In the genomic region with DNA sequence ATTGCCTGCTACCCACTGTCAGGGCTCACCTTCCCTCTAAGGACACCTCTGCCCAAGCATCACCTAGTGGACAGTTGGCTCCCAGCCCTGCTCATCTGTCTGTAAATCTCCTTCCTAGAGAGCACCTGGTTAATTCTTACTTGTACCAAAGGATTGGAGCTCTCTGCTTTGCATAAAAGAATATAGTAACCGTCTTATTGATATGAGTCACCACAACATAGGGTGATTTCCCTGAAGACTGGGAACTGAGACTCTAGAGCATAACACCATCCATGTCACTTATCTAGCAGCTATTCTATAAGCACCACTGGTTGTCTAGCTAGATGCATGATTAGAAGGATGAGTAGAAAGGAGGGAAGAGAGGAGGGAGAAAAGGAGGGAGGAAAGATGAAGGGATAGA, we compare ENCODE assay signal across 50 mouse cellular contexts. TPM values are rescaled to one million over a fixed set of nuclear protein-coding genes. Genes with fewer than 3 reads are reported as not detected.
"Had no signal": no experiment of that assay in that cellular context is flagged by ENCODE, and none has a peak within 500 bp of the region (broad histone marks: within the 10 kb centered on the region; RNA-seq: fewer than 3 reads in every experiment).

No protein-coding gene starts in this region.

- H3K27me3 ChIP-seq: hindbrain, embryonic 12.5 days; hindbrain, embryonic 13.5 days; hindbrain, embryonic 15.5 days; intestine, embryonic 15.5 days had no signal

- H3K9ac ChIP-seq: heart, embryonic 13.5 days; heart, embryonic 15.5 days; hindbrain, embryonic 12.5 days; hindbrain, embryonic 13.5 days; hindbrain, embryonic 14.5 days; hindbrain, embryonic 15.5 days; intestine, embryonic 15.5 days; kidney, embryonic 15.5 days had no signal

- H3K9me3 ChIP-seq: heart, embryonic 13.5 days; heart, embryonic 15.5 days; hindbrain, embryonic 10.5 days; hindbrain, embryonic 12.5 days; hindbrain, embryonic 13.5 days; hindbrain, embryonic 15.5 days; intestine, embryonic 15.5 days; kidney, embryonic 15.5 days had no signal

- ATAC-seq: hindbrain, embryonic 16.5 days; hindbrain, postnatal 0 days; inflammation-experienced regulatory T-cells, adult 6 months; intestine, embryonic 15.5 days; intestine, postnatal 0 days had no signal

- H3K36me3 ChIP-seq: heart, embryonic 13.5 days; heart, embryonic 15.5 days; hindbrain, embryonic 10.5 days; hindbrain, embryonic 12.5 days; hindbrain, embryonic 13.5 days; hindbrain, embryonic 15.5 days; intestine, embryonic 15.5 days; kidney, embryonic 15.5 days had no signal

- DNase-seq: heart, postnatal 10 days; heart, postnatal 14 days; heart, postnatal 36 days; heart, postnatal 4 days; kidney, adult 11 months; kidney, adult 18-20 months; kidney, adult 2 months; kidney, adult 8-10 months; kidney, adult 9 months; kidney, postnatal 10 days; kidney, postnatal 14 days; kidney, postnatal 25 days; kidney, postnatal 36 days; kidney, postnatal 4 days; layer of hippocampus, adult 9-11 months; layer of hippocampus, postnatal 36 days had no signal

- H3K4me2 ChIP-seq: heart, embryonic 11.5 days; heart, embryonic 13.5 days; heart, embryonic 15.5 days; hindbrain, embryonic 12.5 days; hindbrain, embryonic 13.5 days; hindbrain, embryonic 14.5 days; hindbrain, embryonic 15.5 days; intestine, embryonic 15.5 days; kidney, embryonic 15.5 days had no signal

- H3K4me1 ChIP-seq: heart, embryonic 13.5 days; heart, embryonic 15.5 days; hindbrain, embryonic 10.5 days; hindbrain, embryonic 12.5 days; intestine, embryonic 15.5 days; kidney, embryonic 15.5 days had no signal

- H3K27ac ChIP-seq: heart, embryonic 13.5 days; heart, embryonic 15.5 days; hindbrain, embryonic 10.5 days; hindbrain, embryonic 12.5 days; hindbrain, embryonic 13.5 days; hindbrain, embryonic 14.5 days; hindbrain, embryonic 15.5 days; hindbrain, postnatal 0 days; intestine, embryonic 15.5 days; kidney, embryonic 15.5 days; kidney, postnatal 0 days; layer of hippocampus, adult 2 months; left cerebral cortex, adult 2 months had no signal

- H3K4me3 ChIP-seq: heart, embryonic 13.5 days; heart, embryonic 15.5 days; hindbrain, embryonic 10.5 days; hindbrain, embryonic 12.5 days; hindbrain, embryonic 13.5 days; hindbrain, embryonic 15.5 days; intestine, embryonic 15.5 days; kidney, embryonic 15.5 days; layer of hippocampus, adult 2 months; left cerebral cortex, adult 2 months had no signal

RNA-seq across cellular contexts. Expression of gene Krtap16-1, which starts 3.0 kb away (rescaled TPM):
- total RNA-seq: heart, postnatal 10 days; heart, postnatal 14 days; heart, postnatal 25 days; heart, postnatal 36 days; heart, postnatal 4 days; hematopoietic stem cell, adult 5-6 weeks; hindbrain, postnatal 0 days; layer of hippocampus, adult 18-20 months; layer of hippocampus, adult 2 months; layer of hippocampus, adult 8-10 months; layer of hippocampus, postnatal 10 days; layer of hippocampus, postnatal 14 days; layer of hippocampus, postnatal 25 days; layer of hippocampus, postnatal 36 days; left cerebral cortex, adult 18-20 months; left cerebral cortex, adult 2 months; left cerebral cortex, adult 8-10 months had no signal
- polyA plus RNA-seq: heart, embryonic 11.5 days; heart, embryonic 13.5 days; heart, embryonic 14.5 days; heart, embryonic 15.5 days; heart, embryonic 16.5 days; heart, postnatal 0 days; hindbrain, embryonic 10.5 days; hindbrain, embryonic 11.5 days; hindbrain, embryonic 12.5 days; hindbrain, postnatal 0 days; inflammation-experienced regulatory T-cells, adult 6 months; intestine, embryonic 14.5 days; intestine, embryonic 15.5 days; intestine, postnatal 0 days; kidney, adult 2 months; kidney, embryonic 14.5 days; kidney, embryonic 15.5 days; kidney, embryonic 16.5 days; kidney, postnatal 0 days; large intestine, adult 2 months had no signal

RNA-seq across cellular contexts. Expression of gene Krtap29-1, which starts 4.6 kb away (rescaled TPM):
- total RNA-seq: heart, postnatal 10 days; heart, postnatal 14 days; heart, postnatal 25 days; heart, postnatal 36 days; heart, postnatal 4 days; hematopoietic stem cell, adult 5-6 weeks; hindbrain, postnatal 0 days; layer of hippocampus, adult 18-20 months; layer of hippocampus, adult 2 months; layer of hippocampus, adult 8-10 months; layer of hippocampus, postnatal 10 days; layer of hippocampus, postnatal 14 days; layer of hippocampus, postnatal 25 days; layer of hippocampus, postnatal 36 days; left cerebral cortex, adult 18-20 months; left cerebral cortex, adult 2 months; left cerebral cortex, adult 8-10 months had no signal
- polyA plus RNA-seq: heart, embryonic 11.5 days; heart, embryonic 13.5 days; heart, embryonic 14.5 days; heart, embryonic 15.5 days; heart, embryonic 16.5 days; heart, postnatal 0 days; hindbrain, embryonic 10.5 days; hindbrain, embryonic 11.5 days; hindbrain, embryonic 12.5 days; hindbrain, embryonic 13.5 days; hindbrain, embryonic 14.5 days; hindbrain, embryonic 15.5 days; hindbrain, embryonic 16.5 days; hindbrain, postnatal 0 days; inflammation-experienced regulatory T-cells, adult 6 months; intestine, embryonic 14.5 days; intestine, embryonic 15.5 days; intestine, postnatal 0 days; kidney, adult 2 months; kidney, embryonic 14.5 days; kidney, embryonic 15.5 days; kidney, embryonic 16.5 days; kidney, postnatal 0 days; large intestine, adult 2 months had no signal

RNA-seq across cellular contexts. Expression of gene Krtap17-1, which starts 10.4 kb away (rescaled TPM):
- total RNA-seq: heart, postnatal 10 days; heart, postnatal 14 days; heart, postnatal 25 days; heart, postnatal 36 days; heart, postnatal 4 days; hematopoietic stem cell, adult 5-6 weeks; layer of hippocampus, adult 18-20 months; layer of hippocampus, adult 2 months; layer of hippocampus, adult 8-10 months; layer of hippocampus, postnatal 10 days; layer of hippocampus, postnatal 14 days; layer of hippocampus, postnatal 25 days; layer of hippocampus, postnatal 36 days; left cerebral cortex, adult 18-20 months; left cerebral cortex, adult 2 months; left cerebral cortex, adult 8-10 months had no signal
- polyA plus RNA-seq: heart, embryonic 11.5 days; heart, embryonic 13.5 days; heart, embryonic 14.5 days; heart, embryonic 15.5 days; heart, embryonic 16.5 days; heart, postnatal 0 days; hindbrain, embryonic 10.5 days; hindbrain, embryonic 12.5 days; inflammation-experienced regulatory T-cells, adult 6 months; intestine, embryonic 14.5 days; kidney, adult 2 months; kidney, embryonic 14.5 days; kidney, embryonic 15.5 days; kidney, embryonic 16.5 days; kidney, postnatal 0 days; large intestine, adult 2 months had no signal

RNA-seq across cellular contexts. Expression of gene Krt33a, which starts 32.6 kb away (rescaled TPM):
- total RNA-seq: heart, postnatal 10 days; heart, postnatal 14 days; heart, postnatal 25 days; heart, postnatal 36 days; heart, postnatal 4 days; hematopoietic stem cell, adult 5-6 weeks; hindbrain, postnatal 0 days; layer of hippocampus, adult 18-20 months; layer of hippocampus, adult 2 months; layer of hippocampus, adult 8-10 months; layer of hippocampus, postnatal 10 days; layer of hippocampus, postnatal 14 days; layer of hippocampus, postnatal 25 days; layer of hippocampus, postnatal 36 days; left cerebral cortex, adult 18-20 months; left cerebral cortex, adult 2 months; left cerebral cortex, adult 8-10 months had no signal
- polyA plus RNA-seq: heart, embryonic 11.5 days; heart, embryonic 13.5 days; heart, embryonic 14.5 days; heart, embryonic 15.5 days; heart, embryonic 16.5 days; heart, postnatal 0 days; hindbrain, embryonic 10.5 days; hindbrain, embryonic 11.5 days; hindbrain, embryonic 12.5 days; hindbrain, embryonic 13.5 days; hindbrain, embryonic 14.5 days; hindbrain, embryonic 15.5 days; hindbrain, embryonic 16.5 days; hindbrain, postnatal 0 days; inflammation-experienced regulatory T-cells, adult 6 months; intestine, embryonic 14.5 days; intestine, embryonic 15.5 days; intestine, postnatal 0 days; kidney, adult 2 months; kidney, embryonic 14.5 days; kidney, embryonic 15.5 days; kidney, embryonic 16.5 days; kidney, postnatal 0 days; large intestine, adult 2 months had no signal

RNA-seq across cellular contexts. Expression of gene Krtap9-5, which starts 35.2 kb away (rescaled TPM):
- total RNA-seq: heart, postnatal 10 days; heart, postnatal 14 days; heart, postnatal 25 days; heart, postnatal 36 days; heart, postnatal 4 days; hematopoietic stem cell, adult 5-6 weeks; hindbrain, postnatal 0 days; layer of hippocampus, adult 18-20 months; layer of hippocampus, adult 2 months; layer of hippocampus, adult 8-10 months; layer of hippocampus, postnatal 10 days; layer of hippocampus, postnatal 14 days; layer of hippocampus, postnatal 25 days; layer of hippocampus, postnatal 36 days; left cerebral cortex, adult 18-20 months; left cerebral cortex, adult 2 months; left cerebral cortex, adult 8-10 months had no signal
- polyA plus RNA-seq: heart, embryonic 11.5 days; heart, embryonic 13.5 days; heart, embryonic 14.5 days; heart, embryonic 15.5 days; heart, embryonic 16.5 days; heart, postnatal 0 days; hindbrain, embryonic 10.5 days; hindbrain, embryonic 11.5 days; hindbrain, embryonic 12.5 days; hindbrain, embryonic 13.5 days; hindbrain, embryonic 14.5 days; hindbrain, embryonic 15.5 days; hindbrain, embryonic 16.5 days; hindbrain, postnatal 0 days; inflammation-experienced regulatory T-cells, adult 6 months; intestine, embryonic 14.5 days; intestine, embryonic 15.5 days; intestine, postnatal 0 days; kidney, adult 2 months; kidney, embryonic 14.5 days; kidney, embryonic 15.5 days; kidney, embryonic 16.5 days; kidney, postnatal 0 days; large intestine, adult 2 months had no signal
